Mouse (Mus musculus) CH12F3 (cell line): ENCODE results near the gene Inhbb.

Source experiments
- in situ Hi-C: fragments of 300-500 bp; cut with MboI; formaldehyde crosslinking; loops from 2 replicates; pipeline ENCODE4 v1.14.3; 2020; ENCODE audit warnings: low sequenced_read_pairs

Gene Inhbb

GRCm38 (mm10) chr1:119386306-119386705 lies 35.7 kb downstream of the Inhbb start:
- in situ Hi-C loops, result no loop called here

GRCm38 (mm10) chr1:119383916-119384315 lies 38.1 kb downstream of the Inhbb start:
- in situ Hi-C loops, result no loop called here

GRCm38 (mm10) chr1:119380609-119381008 lies 41.4 kb downstream of the Inhbb start:
- in situ Hi-C loops, result no loop called here

GRCm38 (mm10) chr1:119375376-119375775 lies 46.7 kb downstream of the Inhbb start:
- in situ Hi-C loops, result no loop called here

- in situ Hi-C loops, result no loop called here
These were observed 54.5 kb downstream of the Inhbb start for GRCm38 (mm10) chr1:119367546-119367945.

- in situ Hi-C loops, result no loop called here
These were observed 55.7 kb downstream of the Inhbb start for GRCm38 (mm10) chr1:119366315-119366714.
